In the genomic region with DNA sequence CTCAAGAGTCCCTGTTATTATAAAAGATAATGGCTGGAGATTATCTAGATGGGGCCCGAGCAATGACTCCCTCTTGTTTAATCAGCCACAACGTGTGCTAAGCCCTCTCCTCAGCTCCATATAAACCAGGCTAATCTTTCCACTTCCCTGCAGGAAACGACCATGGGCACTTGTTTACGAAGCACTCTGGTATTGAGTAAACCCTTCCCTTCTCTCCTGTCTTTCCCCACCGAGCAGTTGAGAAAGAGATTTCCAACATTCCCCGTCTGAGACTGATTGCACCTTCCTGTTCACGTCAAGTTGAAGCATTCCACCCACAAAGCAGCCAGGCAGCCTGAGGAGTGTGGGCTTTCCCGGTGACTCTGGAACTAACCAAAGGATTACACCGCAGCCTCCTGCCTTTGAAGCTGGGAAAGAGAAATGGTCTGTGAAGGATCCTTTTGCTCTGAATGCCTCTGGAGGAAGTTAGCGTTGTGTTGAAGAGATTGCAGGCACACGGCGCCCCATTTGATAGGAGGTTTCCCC, we compare ENCODE assay signal across 9 mouse cellular contexts.
DNase-seq lines count a peak whose midpoint lies in the region; ATAC-seq lines count a peak whose summit lies in the region.
"Had no signal": no experiment of that assay in that cellular context is flagged by ENCODE, and none has a peak within 500 bp of the region (broad histone marks: within the 10 kb centered on the region; RNA-seq: fewer than 3 reads in every experiment).

No protein-coding gene starts in this region.

- ATAC-seq in heart, embryonic 16.5 days (replicated peaks; ENCODE audit: extremely low read depth, insufficient read depth, low FRiP score): peak; percentile 49; the same call in 1 of the 2 replicates
- peak; percentile 47; the same call in 1 of the 2 replicates for ATAC-seq in embryonic facial prominence, embryonic 14.5 days (ENCODE audit: low read depth)
- ATAC-seq in limb, embryonic 12.5 days (ENCODE audit: insufficient number of reproducible peaks, insufficient read depth, low FRiP score, low TSS enrichment, low read depth): peak; percentile 6; the same call in 1 of the 2 replicates
- no peak for ATAC-seq in neural tube, embryonic 11.5 days (ENCODE audit: insufficient read depth, low FRiP score, low TSS enrichment)
- ATAC-seq in monocyte, adult 5-6 weeks (replicated peaks; ENCODE audit: insufficient number of reproducible peaks, low FRiP score, low TSS enrichment, poor library complexity, severe bottlenecking): no peak
- ATAC-seq in activated CD4-positive, CD25-positive, alpha-beta regulatory T cell, adult 4 months: no peak

- intact Hi-C loops in heart, postnatal 25 days (cut with DNase I): no loop called here

- no peak overlapping the region for H3K4me3 ChIP-seq in heart, embryonic 16.5 days (ENCODE audit: low read length)
- H3K4me3 ChIP-seq in embryonic facial prominence, embryonic 14.5 days (ENCODE audit: low read depth, low read length): no peak overlapping the region
- H3K4me3 ChIP-seq in limb, embryonic 12.5 days (replicated peaks): no peak overlapping the region
- H3K4me3 ChIP-seq in neural tube, embryonic 11.5 days (ENCODE audit: low read depth, low read length): no peak overlapping the region

- no peaks in the 10 kb centered on the region for H3K36me3 ChIP-seq in heart, embryonic 16.5 days (ENCODE audit: control insufficient read depth, insufficient read depth)
- H3K36me3 ChIP-seq in embryonic facial prominence, embryonic 14.5 days (ENCODE audit: control insufficient read depth, insufficient read depth, low read length): no peaks in the 10 kb centered on the region
- no peaks in the 10 kb centered on the region for H3K36me3 ChIP-seq in limb, embryonic 12.5 days
- H3K36me3 ChIP-seq in neural tube, embryonic 11.5 days (ENCODE audit: control insufficient read depth, insufficient read depth, low read length): no peaks in the 10 kb centered on the region

- H3K4me2 ChIP-seq in heart, embryonic 16.5 days (ENCODE audit: low read depth, low read length): peak overlapping the region; percentile 5
- H3K4me2 ChIP-seq in embryonic facial prominence, embryonic 14.5 days (ENCODE audit: low read depth, low read length): peak overlapping the region; percentile 43
- H3K4me2 ChIP-seq in limb, embryonic 12.5 days: peak overlapping the region; percentile 40
- no peak overlapping the region for H3K4me2 ChIP-seq in neural tube, embryonic 11.5 days (ENCODE audit: low read depth)

- 13% methylated on average over 12 of the region's 12 CpGs for WGBS in heart, embryonic 16.5 days
- WGBS in embryonic facial prominence, embryonic 14.5 days: 7% methylated on average over 12 of the region's 12 CpGs
- 11% methylated on average over 12 of the region's 12 CpGs for WGBS in limb, embryonic 12.5 days
- 23% methylated on average over 12 of the region's 12 CpGs for WGBS in neural tube, embryonic 11.5 days

- H3K27me3 ChIP-seq in heart, embryonic 16.5 days (ENCODE audit: control insufficient read depth, insufficient read depth, low read length): no peaks in the 10 kb centered on the region
- no peaks in the 10 kb centered on the region for H3K27me3 ChIP-seq in embryonic facial prominence, embryonic 14.5 days (replicated peaks; ENCODE audit: control insufficient read depth, insufficient read depth, low read length)
- H3K27me3 ChIP-seq in limb, embryonic 12.5 days: no peaks in the 10 kb centered on the region
- H3K27me3 ChIP-seq in neural tube, embryonic 11.5 days (ENCODE audit: control insufficient read depth, insufficient read depth, low read length): no peaks in the 10 kb centered on the region

- H3K4me1 ChIP-seq in heart, embryonic 16.5 days (ENCODE audit: control insufficient read depth, insufficient read depth, low read length): peaks cover 5% of the 10 kb centered on the region; the same call in 1 of the 2 replicates
- H3K4me1 ChIP-seq in embryonic facial prominence, embryonic 14.5 days (ENCODE audit: control insufficient read depth, insufficient read depth, low read length): peaks cover 16% of the 10 kb centered on the region
- H3K4me1 ChIP-seq in limb, embryonic 12.5 days (replicated peaks): peaks cover 16% of the 10 kb centered on the region
- no peaks in the 10 kb centered on the region for H3K4me1 ChIP-seq in neural tube, embryonic 11.5 days (ENCODE audit: control insufficient read depth, insufficient read depth, low read length)

- H3K9me3 ChIP-seq in heart, embryonic 16.5 days (replicated peaks; ENCODE audit: control insufficient read depth, low read length): no peaks in the 10 kb centered on the region; the same call in 1 of the 2 replicates
- no peaks in the 10 kb centered on the region for H3K9me3 ChIP-seq in embryonic facial prominence, embryonic 14.5 days (ENCODE audit: control insufficient read depth, low read length)
- no peaks in the 10 kb centered on the region for H3K9me3 ChIP-seq in limb, embryonic 12.5 days
- no peaks in the 10 kb centered on the region for H3K9me3 ChIP-seq in neural tube, embryonic 11.5 days (ENCODE audit: control insufficient read depth, low read length)

- no peak overlapping the region for H3K9ac ChIP-seq in heart, embryonic 16.5 days (ENCODE audit: low read length)
- no peak overlapping the region for H3K9ac ChIP-seq in embryonic facial prominence, embryonic 14.5 days (ENCODE audit: low read depth, low read length)
- no peak overlapping the region for H3K9ac ChIP-seq in limb, embryonic 12.5 days (replicated peaks)
- no peak overlapping the region for H3K9ac ChIP-seq in neural tube, embryonic 11.5 days (ENCODE audit: low read length)

- no peak overlapping the region for H3K27ac ChIP-seq in heart, embryonic 16.5 days (ENCODE audit: low read length)
- H3K27ac ChIP-seq in embryonic facial prominence, embryonic 14.5 days (replicated peaks; ENCODE audit: low read depth, low read length): peak overlapping the region; percentile 25
- no peak overlapping the region for H3K27ac ChIP-seq in limb, embryonic 12.5 days
- no peak overlapping the region for H3K27ac ChIP-seq in neural tube, embryonic 11.5 days (ENCODE audit: low read depth, low read length)
- H3K27ac ChIP-seq: macrophage had no signal

- DNase-seq in heart, postnatal 25 days (ENCODE audit: low spot score): no peak
- DNase-seq in embryonic facial prominence, embryonic 14.5 days (ENCODE audit: low spot score): peak; percentile 78
- peak; percentile 33 for DNase-seq in neural tube, embryonic 11.5 days (ENCODE audit: low spot score)
- DNase-seq in layer of hippocampus, adult 9-11 months: no peak

Comparison
In these comparisons a context has a peak if more than half of its experiments do, and no peak if none do; other contexts are left out.
1. ATAC-seq: peak in heart, embryonic 16.5 days (single experiment), embryonic facial prominence, embryonic 14.5 days (single experiment) and limb, embryonic 12.5 days (single experiment); none in neural tube, embryonic 11.5 days (single experiment), monocyte, adult 5-6 weeks (single experiment) and activated CD4-positive, CD25-positive, alpha-beta regulatory T cell, adult 4 months (single experiment).
2. DNase-seq: peak in embryonic facial prominence, embryonic 14.5 days (single experiment) and neural tube, embryonic 11.5 days (single experiment); none in heart, postnatal 25 days (single experiment) and layer of hippocampus, adult 9-11 months (single experiment).